Mouse (Mus musculus): ENCODE results near the gene Aqp6. TPM values are rescaled to one million over a fixed set of nuclear protein-coding genes. Genes with fewer than 3 reads are reported as not detected.

Aqp6 gene
- polyA plus RNA-seq, 1 experiment from 2014 or later = not detected

DNA sequence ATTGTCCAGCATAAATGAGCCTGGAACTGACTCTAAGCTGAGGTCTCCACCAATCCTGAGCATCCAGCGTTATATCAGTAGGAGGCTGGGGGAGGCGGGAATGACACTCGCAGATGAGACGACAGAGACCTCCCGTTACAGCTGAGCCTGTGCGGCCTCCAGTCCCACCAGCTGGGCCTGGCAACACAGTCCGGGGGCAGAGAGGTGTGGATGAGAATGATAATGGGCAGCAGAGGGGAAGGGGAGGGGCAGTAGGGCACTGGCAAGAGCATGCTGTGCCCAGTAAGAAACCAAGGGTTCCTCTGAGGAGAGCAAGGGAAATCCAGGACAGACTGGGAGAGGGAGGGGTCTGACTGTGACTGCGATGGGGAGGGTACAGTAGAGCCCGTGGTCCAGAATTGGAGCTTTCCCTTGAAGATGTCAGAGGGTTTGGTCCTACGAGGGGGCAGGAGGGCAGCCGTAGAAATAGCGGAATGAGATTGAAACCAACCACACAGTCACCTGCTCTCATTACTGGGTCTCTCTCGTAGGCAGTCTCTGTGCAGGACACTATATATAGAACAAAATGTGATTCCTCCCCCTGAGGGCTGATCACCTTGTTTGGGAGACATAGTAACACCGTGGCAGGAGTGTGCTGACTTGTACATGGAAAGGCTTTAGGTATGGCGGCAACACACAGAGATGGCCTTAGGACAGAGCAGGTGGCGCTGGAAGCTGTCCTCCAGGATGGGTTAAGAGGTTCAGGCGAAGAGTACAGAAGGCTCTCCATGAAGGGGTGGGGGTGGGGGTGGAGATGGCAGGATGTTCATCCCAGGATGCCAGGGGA is 1.7 kb upstream of the Aqp6 start:
- H3K9me3 ChIP-seq (replicated peaks) = no peaks in the 10 kb centered on the region
- no peak overlapping the region for H3K4me2 ChIP-seq (replicated peaks)
- no peak overlapping the region for H3K9ac ChIP-seq
- 63% methylated on average over 17 of the region's 17 CpGs for WGBS
- no peak overlapping the region for H3K4me3 ChIP-seq (replicated peaks)
- H3K27me3 ChIP-seq = peaks cover 74% of the 10 kb centered on the region
- H3K36me3 ChIP-seq = no peaks in the 10 kb centered on the region
- H3K27ac ChIP-seq (replicated peaks) = no peak overlapping the region
- peaks cover 7% of the 10 kb centered on the region; the same call in 1 of the 2 replicates for H3K4me1 ChIP-seq
- ATAC-seq (ENCODE audit: insufficient number of reproducible peaks, low FRiP score, low TSS enrichment, low read depth) = no peak

DNA sequence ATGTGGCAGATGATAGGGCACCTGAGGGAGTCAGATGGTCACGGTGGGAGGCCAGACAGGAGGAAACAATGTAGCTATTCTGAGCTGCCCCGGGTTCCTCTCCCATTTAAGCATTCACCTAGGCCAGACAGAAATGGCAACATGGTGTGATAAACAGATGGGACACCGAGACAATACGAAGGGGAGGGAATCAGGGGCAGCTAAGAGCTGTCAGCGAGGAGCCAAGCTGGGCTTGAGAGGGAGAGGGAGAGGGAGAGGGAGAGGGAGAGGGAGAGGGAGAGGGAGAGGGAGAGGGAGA is 572 bp downstream of the Aqp6 start:
- 45% methylated on average over 5 of the region's 5 CpGs for WGBS
- Histone ChIP-seq H3K27ac (replicated peaks) (no peak overlapping the region), H3K27me3 (peaks cover 69% of the 10 kb centered on the region), H3K4me1 (peaks cover 8% of the 10 kb centered on the region), H3K4me2 (replicated peaks) (no peak overlapping the region), H3K9ac (no peak overlapping the region), H3K36me3 (no peaks in the 10 kb centered on the region), H3K4me3 (replicated peaks) (no peak overlapping the region), H3K9me3 (replicated peaks) (no peaks in the 10 kb centered on the region)
- ATAC-seq (ENCODE audit: insufficient number of reproducible peaks, low FRiP score, low TSS enrichment, low read depth) = no peak

GRCm38 (mm10) chr15:99602206-99602820 is 1.1 kb downstream of the Aqp6 start:
- Histone ChIP-seq H3K4me1 (peaks cover 13% of the 10 kb centered on the region), H3K4me3 (replicated peaks) (no peak overlapping the region), H3K36me3 (no peaks in the 10 kb centered on the region), H3K27ac (replicated peaks) (no peak overlapping the region), H3K9ac (no peak overlapping the region), H3K4me2 (replicated peaks) (no peak overlapping the region), H3K27me3 (peaks cover 66% of the 10 kb centered on the region), H3K9me3 (replicated peaks) (no peaks in the 10 kb centered on the region)
- no peak for ATAC-seq (ENCODE audit: insufficient number of reproducible peaks, low FRiP score, low TSS enrichment, low read depth)
- WGBS = 61% methylated on average over 17 of the region's 17 CpGs

DNA sequence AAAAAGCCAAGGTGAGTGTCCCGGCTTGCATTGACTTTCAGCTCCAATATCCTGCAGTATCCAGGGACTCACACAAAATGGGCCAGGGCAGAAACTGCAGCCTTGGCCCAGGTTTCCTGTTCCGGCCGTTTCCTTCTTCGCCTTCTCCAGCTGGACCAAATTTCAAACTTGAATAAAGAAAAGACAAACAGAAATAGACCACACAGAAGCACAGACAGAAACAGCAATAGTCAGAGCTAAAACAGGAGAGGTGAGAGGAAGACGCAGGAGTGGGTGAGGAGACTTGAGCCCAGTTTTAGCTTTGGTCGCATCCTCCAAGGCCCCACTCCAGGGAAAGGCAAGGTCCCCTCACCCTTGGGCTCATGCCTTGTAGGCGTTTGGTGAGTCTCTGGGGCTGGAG is 2.0 kb downstream of the Aqp6 start:
- 62% methylated on average over 7 of the region's 7 CpGs for WGBS
- H3K4me1 ChIP-seq = peaks cover 22% of the 10 kb centered on the region
- no peak overlapping the region for H3K27ac ChIP-seq (replicated peaks)
- H3K9me3 ChIP-seq (replicated peaks) = no peaks in the 10 kb centered on the region
- no peaks in the 10 kb centered on the region for H3K36me3 ChIP-seq
- H3K4me3 ChIP-seq (replicated peaks) = no peak overlapping the region
- H3K4me2 ChIP-seq (replicated peaks) = no peak overlapping the region
- no peak overlapping the region for H3K9ac ChIP-seq
- no peak for ATAC-seq (ENCODE audit: insufficient number of reproducible peaks, low FRiP score, low TSS enrichment, low read depth)
- peaks cover 58% of the 10 kb centered on the region for H3K27me3 ChIP-seq

DNA sequence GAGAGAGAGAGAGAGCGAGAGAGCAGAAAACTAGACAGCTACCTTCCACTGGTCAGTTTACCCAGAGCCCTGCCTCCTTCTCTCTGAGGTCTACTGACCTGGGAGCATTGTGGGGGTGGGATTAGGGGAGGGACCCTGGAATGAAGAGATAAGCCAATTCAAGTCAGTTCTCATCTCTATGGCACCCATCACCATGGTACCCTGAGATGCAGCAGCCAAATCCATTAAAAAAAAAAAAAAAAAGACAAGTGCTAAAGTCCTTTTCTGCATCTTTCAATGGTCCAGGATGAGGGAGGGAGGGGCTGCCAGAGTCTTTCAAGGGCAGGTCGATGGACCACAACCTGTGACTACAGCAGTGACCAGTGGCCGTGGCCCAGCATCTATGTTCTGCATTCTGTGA is 4.4 kb downstream of the Aqp6 start:
- no peak for ATAC-seq (ENCODE audit: insufficient number of reproducible peaks, low FRiP score, low TSS enrichment, low read depth)
- no peaks in the 10 kb centered on the region for H3K36me3 ChIP-seq
- H3K9me3 ChIP-seq (replicated peaks) = no peaks in the 10 kb centered on the region
- no peak overlapping the region for H3K27ac ChIP-seq (replicated peaks)
- no peak overlapping the region for H3K4me2 ChIP-seq (replicated peaks)
- H3K4me1 ChIP-seq = peaks cover 26% of the 10 kb centered on the region
- 76% methylated on average over 3 of the region's 3 CpGs for WGBS
- peaks cover 43% of the 10 kb centered on the region for H3K27me3 ChIP-seq
- no peak overlapping the region for H3K4me3 ChIP-seq (replicated peaks)
- no peak overlapping the region for H3K9ac ChIP-seq

DNA sequence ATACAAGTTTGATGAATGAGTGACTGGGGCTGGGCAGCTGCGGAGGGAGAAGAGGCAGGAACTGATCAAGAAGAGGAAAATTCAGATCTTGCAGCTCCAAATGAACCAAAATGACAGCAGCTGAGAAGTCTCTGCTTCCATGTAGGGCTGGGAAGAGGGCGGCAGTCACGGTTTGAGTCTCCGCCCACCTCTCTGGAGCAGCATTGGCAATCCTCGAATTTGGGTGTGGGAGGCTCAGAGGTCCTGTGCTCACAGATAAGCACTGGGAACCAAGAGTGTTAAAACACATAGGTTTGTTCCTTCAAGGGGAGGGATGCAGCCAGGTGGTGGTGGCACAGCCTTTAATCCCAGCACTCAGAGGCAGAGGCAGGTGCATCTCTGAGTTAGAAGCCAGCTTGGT is 5.3 kb downstream of the Aqp6 start:
- Histone ChIP-seq H3K4me3 (replicated peaks) (no peak overlapping the region), H3K4me2 (replicated peaks) (no peak overlapping the region), H3K36me3 (no peaks in the 10 kb centered on the region), H3K27me3 (peaks cover 39% of the 10 kb centered on the region), H3K4me1 (peaks cover 34% of the 10 kb centered on the region), H3K9me3 (replicated peaks) (no peaks in the 10 kb centered on the region), H3K27ac (replicated peaks) (no peak overlapping the region), H3K9ac (no peak overlapping the region)
- WGBS = 19% methylated on average over 5 of the region's 5 CpGs
- no peak for ATAC-seq (ENCODE audit: insufficient number of reproducible peaks, low FRiP score, low TSS enrichment, low read depth)

DNA sequence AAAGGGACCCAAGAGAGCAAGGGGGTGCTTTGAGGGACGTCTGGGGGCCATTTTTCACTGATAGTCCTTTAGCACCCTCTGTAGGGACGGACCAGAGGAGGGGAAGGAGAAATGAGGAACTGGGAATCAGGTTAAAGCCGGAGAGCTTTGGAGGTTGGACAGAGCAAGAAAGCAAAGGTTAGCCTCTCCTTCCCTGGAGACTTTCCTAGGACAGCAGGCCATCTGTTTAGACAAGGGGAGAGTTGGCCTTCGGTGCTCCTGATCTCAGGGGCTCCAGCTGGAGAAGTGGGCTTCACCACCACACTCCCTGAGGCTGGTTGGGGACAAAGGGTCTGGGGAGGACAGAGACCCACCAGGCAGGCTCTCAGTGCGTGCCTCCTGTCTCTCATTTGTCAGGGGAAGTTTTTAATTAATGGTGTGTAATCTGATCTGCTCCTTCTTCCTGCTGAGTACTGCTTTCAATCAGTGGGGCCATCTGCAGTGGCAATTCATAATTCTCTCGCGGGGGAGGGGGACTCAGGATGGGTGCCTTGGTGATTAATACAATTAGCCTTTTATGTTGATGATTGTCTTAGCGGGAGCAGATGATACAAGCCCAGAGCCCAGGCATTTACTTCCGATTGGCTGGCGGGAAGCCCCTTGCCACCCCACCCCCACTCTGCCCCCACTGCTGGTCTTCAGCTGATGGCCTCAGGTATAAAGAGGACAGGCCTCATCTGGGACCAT is 6.4 kb downstream of the Aqp6 start:
- no peak overlapping the region for H3K27ac ChIP-seq (replicated peaks)
- H3K9ac ChIP-seq = no peak overlapping the region
- no peak for ATAC-seq (ENCODE audit: insufficient number of reproducible peaks, low FRiP score, low TSS enrichment, low read depth)
- no peaks in the 10 kb centered on the region for H3K9me3 ChIP-seq (replicated peaks)
- H3K4me1 ChIP-seq = peaks cover 33% of the 10 kb centered on the region
- H3K36me3 ChIP-seq = no peaks in the 10 kb centered on the region
- H3K4me3 ChIP-seq (replicated peaks) = no peak overlapping the region
- 9% methylated on average over 10 of the region's 10 CpGs for WGBS
- no peak overlapping the region for H3K4me2 ChIP-seq (replicated peaks)
- peaks cover 32% of the 10 kb centered on the region for H3K27me3 ChIP-seq

GRCm38 (mm10) chr15:99608382-99609125 is 7.4 kb downstream of the Aqp6 start:
- H3K27ac ChIP-seq (replicated peaks) = no peak overlapping the region
- H3K9me3 ChIP-seq (replicated peaks) = no peaks in the 10 kb centered on the region
- peaks cover 23% of the 10 kb centered on the region for H3K27me3 ChIP-seq
- H3K36me3 ChIP-seq = no peaks in the 10 kb centered on the region
- H3K4me2 ChIP-seq (replicated peaks) = no peak overlapping the region
- WGBS = 62% methylated on average over 13 of the region's 13 CpGs
- no peak for ATAC-seq (ENCODE audit: insufficient number of reproducible peaks, low FRiP score, low TSS enrichment, low read depth)
- no peak overlapping the region for H3K9ac ChIP-seq
- peaks cover 33% of the 10 kb centered on the region for H3K4me1 ChIP-seq
- no peak overlapping the region for H3K4me3 ChIP-seq (replicated peaks)

DNA sequence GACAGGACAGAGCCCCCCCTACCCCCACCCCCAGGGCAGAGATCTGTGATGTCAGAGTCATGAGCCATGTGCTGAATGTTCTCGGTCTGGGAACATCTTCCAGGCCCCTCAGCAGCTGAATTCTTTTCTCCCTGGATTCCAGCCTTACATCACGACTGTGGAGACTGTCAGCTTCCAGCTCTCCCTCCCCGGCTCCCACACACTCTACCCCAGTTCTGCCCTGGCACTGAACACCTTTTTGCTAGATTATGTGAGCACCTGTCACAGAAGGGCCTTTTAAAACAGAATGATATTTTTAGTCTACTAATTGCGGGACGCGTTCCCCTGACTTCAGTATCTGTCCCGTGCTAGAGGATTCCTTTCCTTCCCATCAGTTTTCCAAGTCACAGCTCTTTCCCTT is 10.4 kb downstream of the Aqp6 start:
- Histone ChIP-seq H3K4me3 (replicated peaks) (no peak overlapping the region), H3K9ac (no peak overlapping the region), H3K27ac (replicated peaks) (no peak overlapping the region), H3K4me2 (replicated peaks) (no peak overlapping the region), H3K27me3 (peaks cover 19% of the 10 kb centered on the region), H3K36me3 (no peaks in the 10 kb centered on the region), H3K9me3 (replicated peaks) (no peaks in the 10 kb centered on the region), H3K4me1 (peaks cover 52% of the 10 kb centered on the region)
- ATAC-seq (ENCODE audit: insufficient number of reproducible peaks, low FRiP score, low TSS enrichment, low read depth) = no peak
- WGBS = 52% methylated on average over 7 of the region's 7 CpGs

DNA sequence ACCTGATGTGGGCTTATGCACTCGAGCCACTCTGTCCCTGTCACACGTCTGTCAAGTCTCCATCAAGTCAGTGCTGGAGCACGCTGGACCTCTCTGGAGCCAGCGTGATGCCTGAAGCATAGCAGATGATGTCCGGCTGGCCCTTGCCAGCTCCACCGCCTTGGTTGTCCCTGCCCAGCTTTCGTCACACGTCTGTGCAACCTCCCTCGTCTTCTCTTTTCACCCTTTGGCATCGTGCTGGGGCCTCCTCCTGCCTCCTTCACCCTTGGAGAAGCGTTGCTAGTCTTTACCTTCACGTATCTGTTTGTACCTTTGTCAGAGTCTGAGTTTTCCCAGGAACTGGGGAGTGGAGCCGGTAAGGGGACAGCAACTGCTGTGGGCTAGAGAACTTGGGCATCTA is 13.1 kb downstream of the Aqp6 start:
- Histone ChIP-seq H3K27ac (replicated peaks) (0 out of 2 replicates have a peak overlapping the region, but pooled peaks have one; percentile 65), H3K27me3 (peaks cover 16% of the 10 kb centered on the region), H3K9me3 (replicated peaks) (no peaks in the 10 kb centered on the region), H3K36me3 (no peaks in the 10 kb centered on the region), H3K4me3 (replicated peaks) (no peak overlapping the region), H3K4me2 (replicated peaks) (peak overlapping the region; percentile 34; the same call in 1 of the 2 replicates), H3K4me1 (peaks cover 32% of the 10 kb centered on the region), H3K9ac (no peak overlapping the region)
- no peak for ATAC-seq (ENCODE audit: insufficient number of reproducible peaks, low FRiP score, low TSS enrichment, low read depth)
- 65% methylated on average over 13 of the region's 13 CpGs for WGBS

DNA sequence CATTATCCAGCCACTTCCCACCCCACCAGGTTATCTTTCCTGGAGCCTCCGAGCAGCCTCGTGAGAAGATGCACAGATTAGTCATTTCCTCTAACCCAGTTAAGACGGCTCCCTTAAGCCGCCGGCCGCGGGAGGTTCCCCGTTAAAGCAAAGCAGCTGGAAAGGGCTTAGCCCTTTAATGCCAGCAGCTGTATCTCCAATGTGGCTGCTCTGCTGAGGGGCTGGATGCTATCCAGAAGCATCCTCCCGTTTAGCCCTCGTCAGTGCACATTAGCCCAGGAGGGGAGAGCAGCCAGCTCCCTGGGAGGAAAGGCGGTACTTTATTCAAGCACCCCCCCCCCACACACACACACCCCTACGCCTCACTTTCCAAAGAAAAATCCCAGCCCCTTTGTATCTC is 13.6 kb downstream of the Aqp6 start:
- H3K9ac ChIP-seq = no peak overlapping the region
- H3K4me3 ChIP-seq (replicated peaks) = no peak overlapping the region
- peak overlapping the region; percentile 34 for H3K4me2 ChIP-seq (replicated peaks)
- H3K27me3 ChIP-seq = peaks cover 16% of the 10 kb centered on the region
- H3K27ac ChIP-seq (replicated peaks) = peak overlapping the region; percentile 65
- 5% methylated on average over 12 of the region's 12 CpGs for WGBS
- H3K36me3 ChIP-seq = no peaks in the 10 kb centered on the region
- H3K4me1 ChIP-seq = peaks cover 32% of the 10 kb centered on the region
- peak; percentile 67; the same call in 1 of the 2 replicates for ATAC-seq (ENCODE audit: insufficient number of reproducible peaks, low FRiP score, low TSS enrichment, low read depth)
- no peaks in the 10 kb centered on the region for H3K9me3 ChIP-seq (replicated peaks)

Data from embryonic facial prominence, embryonic 15.5 days (tissue).